Mouse (Mus musculus) lung, postnatal 0 days (tissue): ENCODE measurements around the gene Tbcd. TPM values are rescaled to one million over a fixed set of nuclear protein-coding genes. Genes with fewer than 3 reads are reported as not detected.

Experiments
- ATAC-seq: fragments of 200-750 bp; cut with Nextera tagmentation; 2 replicates; pipeline ENCODE4 v1.8.0; 2017; ENCODE audit warnings: moderate library complexity
- DNase-seq: peaks from one replicate; pipeline ENCODE4 v3.0.0-alpha.2; 2016; ENCODE audit warnings: low spot score
- H3K27ac ChIP-seq: fragments of 300-500 bp; sonication (generic); 2 replicates; pipeline ENCODE4 v1.5.1; 2014; ENCODE audit warnings: antibody characterized with exemption, mild to moderate bottlenecking, low read length, mixed read lengths
- H3K27me3 ChIP-seq: fragments of 300-500 bp; sonication (generic); replicated peaks from 2 replicates; pipeline ENCODE4 v1.6.1; 2014; ENCODE audit warnings: low read length, mixed read lengths; ENCODE audit not compliant: insufficient read depth
- H3K36me3 ChIP-seq: fragments of 300-500 bp; sonication (generic); 2 replicates; pipeline ENCODE4 v1.6.1; 2014; ENCODE audit warnings: low read length, mixed read lengths; ENCODE audit not compliant: insufficient read depth
- H3K4me1 ChIP-seq: fragments of 300-500 bp; sonication (generic); 2 replicates; pipeline ENCODE4 v1.6.1; 2014; ENCODE audit warnings: antibody characterized with exemption, low read depth, low read length, mixed read lengths; ENCODE audit not compliant: insufficient read depth
- H3K4me2 ChIP-seq: fragments of 300-500 bp; sonication (generic); replicated peaks from 2 replicates; pipeline ENCODE4 v1.6.1; 2014; ENCODE audit warnings: low read depth, mild to moderate bottlenecking, low read length, moderate library complexity, mixed read lengths
- H3K4me3 ChIP-seq: fragments of 300-500 bp; sonication (generic); 2 replicates; pipeline ENCODE4 v1.5.1; 2014; ENCODE audit warnings: low read depth, low read length
- H3K9ac ChIP-seq: fragments of 300-500 bp; sonication (generic); replicated peaks from 2 replicates; pipeline ENCODE4 v1.6.1; 2014; ENCODE audit warnings: low read depth, mild to moderate bottlenecking
- H3K9me3 ChIP-seq: fragments of 300-500 bp; sonication (generic); 2 replicates; pipeline ENCODE4 v1.6.1; 2016; ENCODE audit warnings: low read length, mixed read lengths
- CTCF ChIP-seq: IDR thresholded peaks from 2 replicates; pipeline ENCODE4 v1.5.1; 2016; ENCODE audit warnings: antibody characterized with exemption, mild to moderate bottlenecking
- EP300 ChIP-seq: IDR thresholded peaks from 2 replicates; pipeline ENCODE4 v1.6.1; 2016; ENCODE audit warnings: antibody characterized with exemption, mild to moderate bottlenecking, control low read depth
- WGBS: fragments of 180-500 bp; shearing (Covaris S2); extraction: QIAGEN DNeasy Blood & Tissue Kit; methylation state at CpG from one replicate; pipeline ENCODE4 v1.1.7; 2014; 5-methylcytosine and 5-hydroxymethylcytosine counted together
- polyA plus RNA-seq: library from polyadenylated mRNA; unstranded; fragments of >200 nt; fragmentation: Nextera tagmentation; extraction: Ambion mirVana; gene quantifications from 2 replicates; pipeline ENCODE4 v1.2.1, GENCODE M21; 2015

The Tbcd gene
- polyA plus RNA-seq, 1 experiment from 2014 or later, result 24.4 TPM

DNA sequence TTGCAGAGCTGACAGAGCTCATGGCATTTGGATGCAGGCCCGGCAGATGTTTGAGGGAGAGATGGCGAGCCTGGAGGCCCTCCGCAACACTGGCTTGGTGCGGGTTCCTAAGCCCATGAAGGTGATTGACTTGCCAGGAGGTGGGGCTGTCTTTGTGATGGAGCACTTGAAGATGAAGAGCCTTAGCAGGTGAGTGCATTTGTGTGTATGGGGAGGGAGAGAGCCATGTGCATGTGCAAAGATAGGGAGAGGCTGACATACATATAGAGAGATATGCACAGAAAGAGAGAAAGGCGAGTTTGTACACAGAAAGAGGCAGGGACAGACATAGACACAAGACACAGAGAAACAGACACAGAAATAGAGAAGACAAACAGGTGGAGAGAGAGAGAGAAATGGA lies 14.5 kb upstream of the Tbcd start:
- TF ChIP-seq EP300, result no peak
- TF ChIP-seq CTCF, result no peak
- 59% methylated on average over 5 of the region's 5 CpGs for WGBS
- Histone ChIP-seq H3K9ac (no peak overlapping the region), H3K4me3 (no peak overlapping the region), H3K36me3 (no peaks in the 10 kb centered on the region), H3K27ac (no peak overlapping the region), H3K4me2 (no peak overlapping the region), H3K27me3 (no peaks in the 10 kb centered on the region), H3K4me1 (peaks cover 5% of the 10 kb centered on the region), H3K9me3 (no peaks in the 10 kb centered on the region)
- DNase-seq, result no peak
- no peak for ATAC-seq

DNA sequence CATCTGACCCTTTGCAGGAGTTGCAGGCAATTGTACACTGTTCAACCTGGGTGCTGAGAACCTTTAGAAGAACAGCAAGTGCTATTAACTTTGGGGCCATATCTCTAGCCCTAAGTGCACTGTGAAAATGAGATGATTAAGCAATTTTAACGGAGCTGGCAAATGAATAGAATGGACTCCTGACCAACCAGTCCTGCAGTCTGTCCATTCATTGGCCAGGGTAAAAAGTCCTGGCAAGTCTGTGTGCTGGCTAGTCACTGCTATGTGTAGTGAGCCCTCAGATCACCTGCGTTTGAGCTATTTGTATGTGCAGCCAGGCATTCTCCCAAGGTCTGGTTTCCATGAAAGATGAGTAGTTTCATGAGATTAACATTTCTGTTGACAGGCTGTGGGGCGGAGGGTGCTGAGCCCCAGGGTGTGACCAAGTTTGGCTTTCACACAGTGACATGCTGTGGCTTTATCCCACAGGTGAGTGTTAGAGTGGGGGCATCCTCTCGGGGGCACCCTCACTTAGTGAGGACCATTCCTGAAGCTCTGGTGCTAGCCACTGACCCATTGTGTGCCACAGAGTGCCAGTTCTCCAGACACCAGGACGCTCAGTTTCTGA lies 12.0 kb upstream of the Tbcd start:
- no peak for ATAC-seq
- TF ChIP-seq CTCF (no peak), EP300 (no peak)
- 51% methylated on average over 5 of the region's 5 CpGs for WGBS

DNA sequence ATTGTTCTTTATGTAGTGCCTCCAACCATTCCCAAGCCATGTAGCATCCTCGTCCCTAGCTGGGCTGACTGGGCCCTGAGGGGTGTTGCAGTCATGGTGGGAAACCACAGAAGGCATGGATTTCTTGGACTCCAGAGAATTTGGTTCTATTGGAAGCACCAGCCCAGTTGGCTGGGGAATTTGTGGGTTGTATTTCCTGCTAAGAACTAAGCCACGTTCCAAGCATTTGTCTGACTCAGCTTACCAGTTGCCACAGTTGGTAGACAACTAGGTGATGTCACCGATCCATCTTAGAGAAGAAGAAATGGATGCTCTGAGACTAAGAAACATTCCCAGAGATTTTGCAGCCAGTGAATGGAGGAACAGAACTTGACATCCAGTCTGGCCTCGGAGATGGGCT lies 10.1 kb upstream of the Tbcd start:
- no peaks in the 10 kb centered on the region for H3K9me3 ChIP-seq
- H3K4me1 ChIP-seq, result no peaks in the 10 kb centered on the region
- no peak overlapping the region for H3K27ac ChIP-seq
- DNase-seq, result no peak
- no peak overlapping the region for H3K4me3 ChIP-seq
- 78% methylated on average over 4 of the region's 4 CpGs for WGBS
- TF ChIP-seq CTCF (no peak), EP300 (no peak)
- no peaks in the 10 kb centered on the region for H3K36me3 ChIP-seq
- H3K4me2 ChIP-seq, result no peak overlapping the region
- no peaks in the 10 kb centered on the region for H3K27me3 ChIP-seq
- no peak overlapping the region for H3K9ac ChIP-seq
- no peak for ATAC-seq

More for the DNA sequence above, 12.0 kb upstream of the Tbcd start:
- DNase-seq, result no peak
- no peak overlapping the region for H3K9ac ChIP-seq
- H3K9me3 ChIP-seq, result no peaks in the 10 kb centered on the region
- H3K27ac ChIP-seq, result no peak overlapping the region
- no peaks in the 10 kb centered on the region for H3K27me3 ChIP-seq
- no peaks in the 10 kb centered on the region for H3K36me3 ChIP-seq
- no peak overlapping the region for H3K4me2 ChIP-seq
- no peaks in the 10 kb centered on the region for H3K4me1 ChIP-seq
- H3K4me3 ChIP-seq, result no peak overlapping the region

DNA sequence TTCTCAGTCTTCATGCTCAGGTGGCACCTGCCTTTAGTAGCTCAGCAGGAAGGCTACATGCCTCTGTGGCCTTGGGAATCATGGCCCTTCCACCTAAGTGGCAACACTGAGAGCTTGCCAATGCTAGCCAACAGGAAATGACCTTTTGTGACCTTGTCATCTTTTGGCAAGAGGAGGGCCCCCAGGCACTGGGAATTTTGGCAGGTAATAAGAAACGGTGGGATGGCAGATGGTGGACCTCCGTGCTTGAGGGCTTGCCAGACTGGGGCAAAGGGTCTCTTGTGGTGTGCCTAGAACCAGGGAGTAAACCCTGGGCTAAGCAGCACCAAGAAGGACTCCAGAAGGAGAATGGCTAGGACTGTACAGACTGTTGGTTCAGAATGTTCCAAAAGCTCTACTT lies 9.7 kb upstream of the Tbcd start:
- DNase-seq (no peak), ATAC-seq (no peak)
- 48% methylated on average over 2 of the region's 2 CpGs for WGBS
- no peak overlapping the region for H3K4me2 ChIP-seq
- H3K9ac ChIP-seq, result no peak overlapping the region
- H3K36me3 ChIP-seq, result no peaks in the 10 kb centered on the region
- no peak overlapping the region for H3K4me3 ChIP-seq
- H3K27ac ChIP-seq, result no peak overlapping the region
- no peaks in the 10 kb centered on the region for H3K4me1 ChIP-seq
- no peak for TF ChIP-seq CTCF
- H3K9me3 ChIP-seq, result no peaks in the 10 kb centered on the region
- H3K27me3 ChIP-seq, result no peaks in the 10 kb centered on the region

DNA sequence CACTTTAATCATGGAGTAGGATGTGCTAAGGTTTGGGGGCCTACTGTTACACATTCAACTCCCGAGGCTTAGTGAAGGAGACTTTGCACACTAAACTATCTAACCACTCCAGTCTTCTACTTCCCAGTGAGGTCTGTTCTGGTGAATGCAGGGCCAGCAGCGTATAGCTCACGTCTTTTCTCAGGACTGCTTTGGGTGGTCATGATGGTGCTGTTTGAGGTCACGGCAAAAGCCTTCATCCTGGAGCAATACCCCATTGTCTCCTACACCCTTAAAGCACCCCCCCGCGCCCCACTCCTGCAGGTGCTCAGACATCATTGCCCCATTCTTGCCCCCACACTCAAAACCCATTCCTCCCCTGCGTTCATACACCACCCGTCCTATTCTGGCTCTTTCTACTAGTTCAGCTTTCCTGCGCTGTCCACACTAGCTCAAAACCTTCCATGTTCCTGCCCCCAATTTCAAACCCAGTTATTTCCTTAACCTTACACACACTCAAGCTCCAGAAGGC lies 478 bp upstream of the Tbcd start:
- ATAC-seq, result no peak
- H3K4me3 ChIP-seq, result peak overlapping the region; percentile 82
- H3K27ac ChIP-seq, result no peak overlapping the region
- peak overlapping the region; percentile 81 for H3K4me2 ChIP-seq
- DNase-seq, result no peak
- H3K4me1 ChIP-seq, result peaks cover 5% of the 10 kb centered on the region; the same call in 1 of the 2 replicates
- no peaks in the 10 kb centered on the region for H3K36me3 ChIP-seq
- no peaks in the 10 kb centered on the region for H3K27me3 ChIP-seq
- no peak for TF ChIP-seq CTCF
- no peak for TF ChIP-seq EP300
- WGBS, result 31% methylated on average over 9 of the region's 9 CpGs
- 0 out of 2 replicates have a peak overlapping the region, but pooled peaks have one; percentile 48 for H3K9ac ChIP-seq
- no peaks in the 10 kb centered on the region for H3K9me3 ChIP-seq

DNA sequence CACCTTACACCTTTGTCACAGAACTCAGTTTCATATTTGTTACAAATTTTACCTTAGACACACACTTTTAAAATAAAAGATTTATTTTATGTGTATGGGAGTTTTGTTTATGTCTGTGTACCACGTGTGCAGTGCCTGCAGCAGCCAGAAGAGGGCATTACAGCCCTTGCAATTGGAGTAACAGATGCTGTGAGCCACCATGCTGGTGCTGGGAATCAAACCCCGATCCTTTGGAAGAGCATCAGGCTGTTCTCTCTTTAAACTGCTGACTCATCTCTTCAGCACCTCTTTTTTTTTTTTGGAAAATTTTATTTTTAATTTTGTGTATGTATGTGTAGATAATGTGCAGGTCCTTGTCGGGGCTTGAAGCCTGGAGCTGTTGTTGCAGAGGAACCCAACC lies 6.1 kb downstream of the Tbcd start:
- Histone ChIP-seq H3K36me3 (no peaks in the 10 kb centered on the region), H3K4me3 (no peak overlapping the region), H3K27me3 (no peaks in the 10 kb centered on the region), H3K4me1 (no peaks in the 10 kb centered on the region), H3K4me2 (no peak overlapping the region), H3K9me3 (no peaks in the 10 kb centered on the region), H3K9ac (no peak overlapping the region), H3K27ac (no peak overlapping the region)
- TF ChIP-seq CTCF (peak; percentile 26; the same call in 1 of the 2 replicates), EP300 (no peak)
- no peak for ATAC-seq
- DNase-seq, result no peak
- 87% methylated on average over 3 of the region's 3 CpGs for WGBS

DNA sequence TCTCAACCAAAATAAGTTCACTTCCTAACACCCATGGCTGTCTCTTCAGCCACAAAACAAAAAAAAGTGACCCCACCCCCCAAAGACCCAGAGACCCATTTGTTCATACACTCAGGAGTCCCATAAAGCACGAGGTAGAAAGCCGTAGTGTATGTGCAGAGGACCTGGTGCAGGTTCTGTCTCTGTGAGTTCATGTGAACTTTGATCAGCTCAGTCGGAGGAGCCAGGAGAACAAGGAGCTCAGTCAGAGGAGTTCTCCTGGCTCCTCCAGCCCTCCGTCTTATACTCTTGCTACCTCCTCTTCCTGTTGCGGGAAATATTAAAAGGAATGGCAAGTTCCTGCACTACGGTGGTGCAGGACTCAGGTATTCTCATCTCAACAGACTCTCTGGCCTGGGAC lies 15.7 kb downstream of the Tbcd start:
- Histone ChIP-seq H3K27me3 (no peaks in the 10 kb centered on the region), H3K9ac (no peak overlapping the region), H3K27ac (no peak overlapping the region), H3K4me3 (no peak overlapping the region), H3K4me1 (no peaks in the 10 kb centered on the region), H3K4me2 (no peak overlapping the region), H3K9me3 (no peaks in the 10 kb centered on the region), H3K36me3 (peaks cover 11% of the 10 kb centered on the region; the same call in 1 of the 2 replicates)
- ATAC-seq (no peak), DNase-seq (no peak)
- TF ChIP-seq EP300 (no peak), CTCF (no peak)
- 86% methylated on average over 6 of the region's 6 CpGs for WGBS
